Mouse (Mus musculus) liver, postnatal 0 days (tissue): ENCODE measurements at regions not wholly inside any gene's neighbourhood (a gene's known extent, or its start where the extent isn't known, plus 50 kb on each side); places are given as distances from the start of the nearest gene placed in this dataset.

Source experiments
- ATAC-seq: fragments of 200-750 bp; cut with Nextera tagmentation; 2 replicates; pipeline ENCODE4 v1.8.0; 2017; ENCODE audit warnings: mild to moderate bottlenecking, moderate library complexity
- DNase-seq: peaks from one replicate; pipeline ENCODE4 v3.0.0-alpha.2; 2016
- H3K27ac ChIP-seq: fragments of 300-500 bp; sonication (generic); 2 replicates; pipeline ENCODE4 v1.5.1; 2014; ENCODE audit warnings: antibody characterized with exemption, moderate library complexity, mild to moderate bottlenecking, low read depth
- H3K27me3 ChIP-seq: fragments of 300-500 bp; sonication (generic); 2 replicates; pipeline ENCODE4 v1.6.1; 2014; ENCODE audit warnings: low read length, control low read depth, mixed read lengths; ENCODE audit not compliant: insufficient read depth
- H3K36me3 ChIP-seq: fragments of 300-500 bp; sonication (generic); replicated peaks from 2 replicates; pipeline ENCODE4 v1.6.1; 2014; ENCODE audit warnings: mild to moderate bottlenecking, control low read depth, low read length, moderate library complexity, mixed read lengths; ENCODE audit not compliant: insufficient read depth
- H3K4me1 ChIP-seq: fragments of 300-500 bp; sonication (generic); 2 replicates; pipeline ENCODE4 v1.6.1; 2014; ENCODE audit warnings: antibody characterized with exemption, mild to moderate bottlenecking, control low read depth; ENCODE audit not compliant: insufficient read depth
- H3K4me2 ChIP-seq: fragments of 300-500 bp; sonication (generic); 2 replicates; pipeline ENCODE4 v1.6.1; 2014; ENCODE audit warnings: low read depth, mild to moderate bottlenecking, low read length, moderate library complexity, mixed read lengths
- H3K4me3 ChIP-seq: fragments of 300-500 bp; sonication (generic); 2 replicates; pipeline ENCODE4 v1.5.1; 2014; ENCODE audit warnings: low read depth, low read length
- H3K9ac ChIP-seq: fragments of 300-500 bp; sonication (generic); replicated peaks from 2 replicates; pipeline ENCODE4 v1.6.1; 2014; ENCODE audit warnings: mild to moderate bottlenecking, moderate library complexity
- H3K9me3 ChIP-seq: fragments of 300-500 bp; sonication (generic); 2 replicates; pipeline ENCODE4 v1.6.1; 2016; ENCODE audit warnings: mild to moderate bottlenecking, control low read depth, low read length, mixed read lengths
- CTCF ChIP-seq: sonication (generic); IDR thresholded peaks from 2 replicates; pipeline ENCODE4 v1.5.1; 2016; ENCODE audit warnings: antibody characterized with exemption, low read depth
- EP300 ChIP-seq: IDR thresholded peaks from 2 replicates; pipeline ENCODE4 v1.6.1; 2016; ENCODE audit warnings: antibody characterized with exemption, low read depth, mild to moderate bottlenecking
- WGBS: fragments of 180-500 bp; shearing (Covaris S2); extraction: QIAGEN DNeasy Blood & Tissue Kit; methylation state at CpG from one replicate; pipeline ENCODE4 v1.1.7; 2014; ENCODE audit not compliant: insufficient replicate concordance; 5-methylcytosine and 5-hydroxymethylcytosine counted together

- no peak overlapping the region for H3K9ac ChIP-seq
- 79% methylated on average over 14 of the region's 14 CpGs for WGBS
- no peaks in the 10 kb centered on the region for H3K36me3 ChIP-seq
- H3K9me3 ChIP-seq: no peaks in the 10 kb centered on the region
- DNase-seq (no peak), ATAC-seq (no peak)
- no peaks in the 10 kb centered on the region for H3K27me3 ChIP-seq
- no peak for TF ChIP-seq CTCF
- no peak for TF ChIP-seq EP300
- H3K4me2 ChIP-seq: no peak overlapping the region
- H3K27ac ChIP-seq: no peak overlapping the region
- no peaks in the 10 kb centered on the region for H3K4me1 ChIP-seq
- H3K4me3 ChIP-seq: no peak overlapping the region
These were observed 539.6 kb downstream of the Nuf2 start for GRCm38 (mm10) chr1:168991506-168992244.

GRCm38 (mm10) chr1:168975037-168975698 lies 543.1 kb upstream of the Pbx1 start:
- Histone ChIP-seq H3K36me3 (no peaks in the 10 kb centered on the region), H3K9me3 (no peaks in the 10 kb centered on the region), H3K4me1 (no peaks in the 10 kb centered on the region), H3K4me2 (no peak overlapping the region), H3K4me3 (no peak overlapping the region), H3K27ac (no peak overlapping the region), H3K27me3 (no peaks in the 10 kb centered on the region), H3K9ac (no peak overlapping the region)
- DNase-seq (peak; percentile 11), ATAC-seq (no peak)
- 74% methylated on average over 8 of the region's 8 CpGs for WGBS
- TF ChIP-seq CTCF (no peak), EP300 (no peak)

GRCm38 (mm10) chr1:168969402-168969801 lies 537.3 kb upstream of the Pbx1 start:
- no peaks in the 10 kb centered on the region for H3K27me3 ChIP-seq
- DNase-seq (no peak), ATAC-seq (no peak)
- 61% methylated on average over 5 of the region's 5 CpGs for WGBS
- TF ChIP-seq CTCF (no peak), EP300 (no peak)
- H3K9ac ChIP-seq: no peak overlapping the region
- H3K4me3 ChIP-seq: no peak overlapping the region
- no peak overlapping the region for H3K27ac ChIP-seq
- H3K4me1 ChIP-seq: no peaks in the 10 kb centered on the region
- no peaks in the 10 kb centered on the region for H3K36me3 ChIP-seq
- H3K9me3 ChIP-seq: no peaks in the 10 kb centered on the region
- H3K4me2 ChIP-seq: no peak overlapping the region

GRCm38 (mm10) chr1:168967334-168967733 lies 535.3 kb upstream of the Pbx1 start:
- Histone ChIP-seq H3K9me3 (no peaks in the 10 kb centered on the region), H3K27ac (no peak overlapping the region), H3K4me2 (no peak overlapping the region), H3K9ac (no peak overlapping the region), H3K4me3 (no peak overlapping the region), H3K4me1 (no peaks in the 10 kb centered on the region), H3K36me3 (no peaks in the 10 kb centered on the region), H3K27me3 (no peaks in the 10 kb centered on the region)
- DNase-seq (no peak), ATAC-seq (no peak)
- 64% methylated on average over 2 of the region's 2 CpGs for WGBS
- TF ChIP-seq EP300 (no peak), CTCF (no peak)

GRCm38 (mm10) chr1:168964467-168964904 lies 532.4 kb upstream of the Pbx1 start:
- Histone ChIP-seq H3K9ac (no peak overlapping the region), H3K27me3 (no peaks in the 10 kb centered on the region), H3K4me2 (no peak overlapping the region), H3K27ac (no peak overlapping the region), H3K4me3 (no peak overlapping the region), H3K9me3 (no peaks in the 10 kb centered on the region), H3K36me3 (no peaks in the 10 kb centered on the region), H3K4me1 (no peaks in the 10 kb centered on the region)
- no peak for TF ChIP-seq CTCF
- no peak for TF ChIP-seq EP300
- WGBS: 71% methylated on average over 6 of the region's 6 CpGs
- DNase-seq: no peak
- ATAC-seq: no peak

GRCm38 (mm10) chr1:168950947-168951346 lies 518.9 kb upstream of the Pbx1 start:
- Histone ChIP-seq H3K27me3 (no peaks in the 10 kb centered on the region), H3K9me3 (no peaks in the 10 kb centered on the region), H3K9ac (no peak overlapping the region), H3K4me1 (no peaks in the 10 kb centered on the region), H3K36me3 (no peaks in the 10 kb centered on the region), H3K4me2 (no peak overlapping the region), H3K4me3 (no peak overlapping the region), H3K27ac (no peak overlapping the region)
- ATAC-seq: no peak
- TF ChIP-seq EP300 (no peak), CTCF (no peak)
- DNase-seq: no peak
